Mouse (Mus musculus) liver, postnatal 0 days (tissue): ENCODE data around the gene Ptma. TPM values are rescaled to one million over a fixed set of nuclear protein-coding genes. Genes with fewer than 3 reads are reported as not detected.
"Not testable (repeated sequence)": the region's sequence is repeated elsewhere in the genome, so short reads cannot be mapped to it uniquely, and the experiment has no call there.

Source experiments
- ATAC-seq: fragments of 200-750 bp; cut with Nextera tagmentation; 2 replicates; pipeline ENCODE4 v1.8.0; 2017; ENCODE audit warnings: mild to moderate bottlenecking, moderate library complexity
- DNase-seq: peaks from one replicate; pipeline ENCODE4 v3.0.0-alpha.2; 2016
- H3K27ac ChIP-seq: fragments of 300-500 bp; sonication (generic); 2 replicates; pipeline ENCODE4 v1.5.1; 2014; ENCODE audit warnings: antibody characterized with exemption, moderate library complexity, mild to moderate bottlenecking, low read depth
- H3K27me3 ChIP-seq: fragments of 300-500 bp; sonication (generic); 2 replicates; pipeline ENCODE4 v1.6.1; 2014; ENCODE audit warnings: low read length, control low read depth, mixed read lengths; ENCODE audit not compliant: insufficient read depth
- H3K36me3 ChIP-seq: fragments of 300-500 bp; sonication (generic); replicated peaks from 2 replicates; pipeline ENCODE4 v1.6.1; 2014; ENCODE audit warnings: mild to moderate bottlenecking, control low read depth, low read length, moderate library complexity, mixed read lengths; ENCODE audit not compliant: insufficient read depth
- H3K4me1 ChIP-seq: fragments of 300-500 bp; sonication (generic); 2 replicates; pipeline ENCODE4 v1.6.1; 2014; ENCODE audit warnings: antibody characterized with exemption, mild to moderate bottlenecking, control low read depth; ENCODE audit not compliant: insufficient read depth
- H3K4me2 ChIP-seq: fragments of 300-500 bp; sonication (generic); 2 replicates; pipeline ENCODE4 v1.6.1; 2014; ENCODE audit warnings: low read depth, mild to moderate bottlenecking, low read length, moderate library complexity, mixed read lengths
- H3K4me3 ChIP-seq: fragments of 300-500 bp; sonication (generic); 2 replicates; pipeline ENCODE4 v1.5.1; 2014; ENCODE audit warnings: low read depth, low read length
- H3K9ac ChIP-seq: fragments of 300-500 bp; sonication (generic); replicated peaks from 2 replicates; pipeline ENCODE4 v1.6.1; 2014; ENCODE audit warnings: mild to moderate bottlenecking, moderate library complexity
- H3K9me3 ChIP-seq: fragments of 300-500 bp; sonication (generic); 2 replicates; pipeline ENCODE4 v1.6.1; 2016; ENCODE audit warnings: mild to moderate bottlenecking, control low read depth, low read length, mixed read lengths
- CTCF ChIP-seq: sonication (generic); IDR thresholded peaks from 2 replicates; pipeline ENCODE4 v1.5.1; 2016; ENCODE audit warnings: antibody characterized with exemption, low read depth
- EP300 ChIP-seq: IDR thresholded peaks from 2 replicates; pipeline ENCODE4 v1.6.1; 2016; ENCODE audit warnings: antibody characterized with exemption, low read depth, mild to moderate bottlenecking
- WGBS: fragments of 180-500 bp; shearing (Covaris S2); extraction: QIAGEN DNeasy Blood & Tissue Kit; methylation state at CpG from one replicate; pipeline ENCODE4 v1.1.7; 2014; ENCODE audit not compliant: insufficient replicate concordance; 5-methylcytosine and 5-hydroxymethylcytosine counted together
- polyA plus RNA-seq: library from polyadenylated mRNA; unstranded; fragments of >200 nt; fragmentation: Nextera tagmentation; extraction: Ambion mirVana; gene quantifications from 2 replicates; pipeline ENCODE4 v1.2.1, GENCODE M21; 2015

Gene Ptma
- polyA plus RNA-seq, 1 experiment from 2014 or later = 799 TPM

DNA sequence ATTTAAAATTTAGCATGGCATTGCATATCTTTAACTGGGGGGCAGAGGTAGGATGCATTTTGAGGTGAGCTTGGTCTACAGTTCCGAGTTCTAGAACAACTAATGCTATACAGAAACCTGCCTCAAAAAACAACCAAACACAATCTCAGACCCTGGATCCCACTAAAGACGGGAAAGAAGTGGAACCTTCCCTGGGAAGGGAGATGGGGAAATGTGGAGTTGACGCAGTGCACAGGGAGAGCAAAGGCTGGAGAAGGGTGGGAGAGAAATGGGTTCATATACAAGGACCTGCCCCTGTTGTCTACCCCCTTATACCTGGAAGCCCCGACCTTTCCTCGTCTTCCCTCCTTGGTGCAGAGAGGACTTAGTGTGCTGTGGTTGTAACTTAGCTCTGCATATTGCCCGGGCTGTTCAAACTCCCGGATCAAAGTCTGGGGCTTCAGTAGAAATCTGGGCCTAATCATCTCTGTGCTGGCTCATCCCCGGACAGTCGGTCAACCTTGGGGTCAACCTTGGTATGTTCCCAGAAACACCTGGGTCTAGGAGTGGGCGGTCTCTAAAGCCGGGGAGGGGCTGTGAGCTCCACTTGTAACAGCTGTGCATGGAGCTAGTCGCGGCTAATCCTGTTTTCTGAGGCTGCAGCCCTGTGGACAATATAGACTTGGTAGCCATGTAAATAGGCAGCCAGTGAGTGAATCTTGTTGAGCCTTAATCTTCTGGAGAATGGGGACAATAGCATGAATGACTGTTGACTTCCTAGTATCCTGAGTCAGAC, 5.2 kb downstream of the Ptma start:
- DNase-seq (peak; percentile 42), ATAC-seq (peak; percentile 0; the same call in 1 of the 2 replicates)
- peaks cover 15% of the 10 kb centered on the region for H3K36me3 ChIP-seq
- H3K27me3 ChIP-seq = no peaks in the 10 kb centered on the region
- peak overlapping the region; percentile 47 for H3K4me2 ChIP-seq
- no peaks in the 10 kb centered on the region for H3K9me3 ChIP-seq
- WGBS = 17% methylated on average over 13 of the region's 13 CpGs
- H3K27ac ChIP-seq = peak overlapping the region; percentile 52; the same call in 1 of the 2 replicates
- TF ChIP-seq EP300 (no peak), CTCF (no peak)
- H3K9ac ChIP-seq = 0 out of 2 replicates have a peak overlapping the region, but pooled peaks have one; percentile 11
- peaks cover 17% of the 10 kb centered on the region for H3K4me1 ChIP-seq
- H3K4me3 ChIP-seq = no peak overlapping the region

GRCm38 (mm10) chr1:86532362-86533051, 6.0 kb downstream of the Ptma start:
- H3K4me1 ChIP-seq = peaks cover 17% of the 10 kb centered on the region
- H3K4me3 ChIP-seq = no peak overlapping the region
- TF ChIP-seq CTCF (peak; percentile 97), EP300 (0 out of 2 replicates have a peak, but pooled peaks have one; percentile 32)
- 0 out of 2 replicates have a peak overlapping the region, but pooled peaks have one; percentile 11 for H3K9ac ChIP-seq
- WGBS = 22% methylated on average over 11 of the region's 11 CpGs
- H3K27me3 ChIP-seq = no peaks in the 10 kb centered on the region
- peak overlapping the region; percentile 47 for H3K4me2 ChIP-seq
- H3K36me3 ChIP-seq = peaks cover 15% of the 10 kb centered on the region
- H3K9me3 ChIP-seq = no peaks in the 10 kb centered on the region
- peak; percentile 96 for DNase-seq
- H3K27ac ChIP-seq = no peak overlapping the region
- ATAC-seq = peak; percentile 37

DNA sequence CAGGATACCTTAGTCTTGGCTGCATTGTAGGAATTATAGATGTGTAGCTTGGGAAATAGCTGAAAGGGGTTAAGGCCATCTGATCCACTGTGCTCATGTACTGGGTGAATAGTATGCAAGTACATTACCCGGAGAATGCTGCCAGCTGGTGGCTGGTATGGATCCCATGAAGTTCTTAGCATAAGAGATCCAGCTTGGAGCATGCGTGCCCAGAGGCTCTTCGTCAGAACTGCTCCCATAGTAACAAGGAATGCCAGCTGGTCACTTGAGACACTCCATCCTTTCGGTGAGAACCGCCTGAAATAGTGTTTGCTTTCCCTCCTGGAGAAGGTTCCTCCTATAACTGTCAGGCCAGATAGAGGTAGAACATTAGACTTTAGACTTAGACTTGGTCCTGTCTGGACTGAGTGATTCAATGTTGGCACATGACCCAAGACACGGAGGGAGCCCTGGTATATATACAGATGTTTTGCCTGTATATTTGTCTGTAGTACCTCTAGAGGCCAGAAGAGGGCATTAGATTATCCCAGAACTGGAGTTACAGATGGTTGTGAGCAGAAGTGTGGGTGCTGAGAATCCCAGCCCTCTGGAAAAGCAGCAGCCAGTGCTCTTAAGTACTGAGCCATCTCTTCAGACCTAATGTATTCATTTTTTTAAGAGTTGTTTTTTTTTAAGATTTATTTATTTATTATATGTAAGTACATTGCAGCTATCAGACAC, 7.0 kb downstream of the Ptma start:
- Histone ChIP-seq H3K4me2 (no peak overlapping the region), H3K9me3 (no peaks in the 10 kb centered on the region), H3K27ac (no peak overlapping the region), H3K9ac (no peak overlapping the region), H3K4me1 (peaks cover 17% of the 10 kb centered on the region), H3K4me3 (no peak overlapping the region), H3K36me3 (peaks cover 15% of the 10 kb centered on the region), H3K27me3 (no peaks in the 10 kb centered on the region)
- no peak for ATAC-seq
- TF ChIP-seq EP300 = no peak
- TF ChIP-seq CTCF = peak; percentile 53
- 92% methylated on average over 6 of the region's 6 CpGs for WGBS
- no peak for DNase-seq

DNA sequence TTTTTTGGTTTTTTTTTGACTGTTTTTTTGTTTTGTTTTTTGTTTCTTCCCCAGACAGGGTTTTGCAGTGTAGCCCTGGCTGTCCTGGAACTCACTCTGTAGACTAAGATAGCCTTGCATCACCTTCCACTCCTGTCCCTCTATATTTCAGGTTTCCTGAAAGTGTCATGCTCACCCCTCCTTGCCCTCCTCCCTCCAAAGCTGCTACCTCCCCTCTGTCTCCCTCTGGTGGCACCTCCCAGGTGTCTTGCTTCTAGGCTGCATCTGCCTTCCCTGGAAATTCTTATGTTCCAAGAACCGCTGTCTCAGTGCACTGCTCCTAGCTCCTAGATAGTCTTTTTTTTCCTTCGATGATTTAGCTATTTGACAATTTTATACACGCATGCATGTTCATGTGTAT, 11.9 kb downstream of the Ptma start:
- no peak for TF ChIP-seq EP300
- peak; percentile 61 for TF ChIP-seq CTCF
- peak; percentile 33 for DNase-seq
- Histone ChIP-seq H3K4me2 (no peak overlapping the region), H3K9me3 (no peaks in the 10 kb centered on the region), H3K36me3 (peaks cover 15% of the 10 kb centered on the region), H3K27me3 (no peaks in the 10 kb centered on the region), H3K27ac (no peak overlapping the region), H3K9ac (no peak overlapping the region), H3K4me3 (no peak overlapping the region), H3K4me1 (no peaks in the 10 kb centered on the region)
- no peak for ATAC-seq
- 64% methylated on average over 3 of the region's 3 CpGs for WGBS

DNA sequence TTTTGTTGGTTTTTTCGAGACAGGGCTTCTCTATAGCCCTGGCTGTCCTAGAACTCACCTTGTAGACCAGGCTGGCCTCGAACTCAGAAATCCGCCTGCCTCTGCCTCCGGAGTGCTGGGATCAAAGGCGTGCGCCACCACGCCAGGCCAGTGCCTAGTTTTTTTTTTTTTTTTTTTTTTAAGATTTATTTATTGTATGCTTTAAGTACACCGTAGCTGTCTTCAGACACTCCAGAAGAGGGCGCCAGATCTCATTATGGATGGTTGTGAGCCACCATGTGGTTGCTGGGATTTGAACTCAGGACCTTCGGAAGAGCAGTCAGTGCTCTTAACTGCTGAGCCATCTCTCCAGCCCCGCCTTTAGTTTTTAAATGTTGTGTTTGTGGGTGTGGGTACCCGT, 13.1 kb downstream of the Ptma start:
- H3K27ac ChIP-seq, H3K27me3 ChIP-seq, H3K4me3 ChIP-seq, H3K4me1 ChIP-seq, ATAC-seq, DNase-seq, H3K9me3 ChIP-seq, H3K9ac ChIP-seq, H3K4me2 ChIP-seq: not testable (repeated sequence)
- peaks cover 23% of the 10 kb centered on the region for H3K36me3 ChIP-seq
- WGBS = 82% methylated on average over 12 of the region's 12 CpGs
- peak; percentile 16; the same call in 1 of the 2 replicates for TF ChIP-seq CTCF

- no peak for DNase-seq
- no peak overlapping the region for H3K27ac ChIP-seq
- H3K4me3 ChIP-seq = no peak overlapping the region
- ATAC-seq = no peak
- H3K36me3 ChIP-seq = peaks cover 37% of the 10 kb centered on the region
- H3K27me3 ChIP-seq = no peaks in the 10 kb centered on the region
- TF ChIP-seq CTCF (no peak), EP300 (0 out of 2 replicates have a peak, but pooled peaks have one; percentile 17)
- H3K4me1 ChIP-seq = no peaks in the 10 kb centered on the region
- H3K9ac ChIP-seq = no peak overlapping the region
- H3K9me3 ChIP-seq = no peaks in the 10 kb centered on the region
- 60% methylated on average over 2 of the region's 2 CpGs for WGBS
- H3K4me2 ChIP-seq = no peak overlapping the region
Measured at GRCm38 (mm10) chr1:86542584-86542983, 16.1 kb downstream of the Ptma start.
